Mouse (Mus musculus) neutrophil, adult 5-6 weeks (primary cell): Measurements from ENCODE around the gene Ccnyl1. TPM values are rescaled to one million over a fixed set of nuclear protein-coding genes. Genes with fewer than 3 reads are reported as not detected.

ENCODE experiments used
- ATAC-seq: fragments of 151-379, 151-347 bp; 2 replicates; pipeline ENCODE4 v1.8.0; 2017; ENCODE audit warnings: mild to moderate bottlenecking, moderate TSS enrichment; ENCODE audit not compliant: insufficient number of reproducible peaks, poor library complexity, low FRiP score, severe bottlenecking; ENCODE audit errors: extremely low read depth
- total RNA-seq: library from RNA; stranded (forward); fragments of 200-1000 nt; gene quantifications from 2 replicates; pipeline ENCODE4 v1.2.3, GENCODE M21; 2017

Ccnyl1 gene
- total RNA-seq, 1 experiment from 2014 or later: 24.0 TPM

DNA sequence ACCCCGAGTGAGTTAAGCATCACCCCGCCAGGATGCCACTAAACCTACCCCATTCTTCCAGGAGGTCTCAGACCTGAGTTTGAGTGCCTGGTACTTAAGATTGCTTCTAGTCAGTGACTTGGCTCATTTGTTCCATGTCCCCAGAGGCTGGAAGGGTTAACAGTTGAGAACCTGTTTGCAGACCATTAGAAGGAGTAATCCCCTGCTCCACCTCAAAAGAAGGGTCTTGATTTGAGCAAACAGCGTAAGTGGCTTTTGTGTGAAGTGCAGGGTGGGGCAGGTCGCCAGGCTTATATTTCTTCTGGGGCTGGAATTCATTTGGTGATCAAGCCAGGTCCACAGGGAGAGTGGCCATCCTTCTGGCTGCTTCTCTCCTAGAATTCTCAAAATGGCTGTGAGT lies 83.0 kb downstream of the Ccnyl1 start:
- no peak for ATAC-seq

Other genes starting within 250 kb of the Ccnyl1 start
- 141 and 155 TPM in 2 replicates for gene Creb1, start 157.8 kb upstream of the Ccnyl1 start, total RNA-seq
- gene Mettl21a, start 73.2 kb upstream of the Ccnyl1 start, total RNA-seq: 4.1 and 5.0 TPM in 2 replicates
- 4.1 and 4.2 TPM in 2 replicates for gene Fzd5, start 47.3 kb downstream of the Ccnyl1 start, total RNA-seq